Mouse (Mus musculus) adrenal gland (tissue): ENCODE measurements at regions not wholly inside any gene's neighbourhood (a gene's known extent, or its start where the extent isn't known, plus 50 kb on each side); places are given as distances from the start of the nearest gene placed in this dataset.

ENCODE experiments used
- intact Hi-C: fragments of 180-260 bp; cut with DNase I; formaldehyde crosslinking; loops from one replicate; pipeline ENCODE4 v1.15.1; 2025

- intact Hi-C loops = no loop called here
These were observed 732.6 kb downstream of the Inhba start for GRCm38 (mm10) chr13:16744237-16744636.

GRCm38 (mm10) chr13:16745644-16746043, 734.0 kb downstream of the Inhba start:
- intact Hi-C loops = no loop called here

- intact Hi-C loops = no loop called here
These were observed 734.8 kb downstream of the Inhba start for GRCm38 (mm10) chr13:16746451-16746850.

GRCm38 (mm10) chr13:16756264-16756663, 744.6 kb downstream of the Inhba start:
- intact Hi-C loops = no loop called here

GRCm38 (mm10) chr13:16760045-16760444, 748.4 kb downstream of the Inhba start:
- intact Hi-C loops = loop anchor here (5.0 to 10.0 kb wide), 3 partner anchors 335 to 748 kb away; partner anchors contain the start of gene Inhba

- intact Hi-C loops = loop anchor here (5.0 to 10.0 kb wide), 3 partner anchors 337 to 749 kb away; partner anchors contain the start of gene Inhba
These were observed 749.8 kb downstream of the Inhba start for GRCm38 (mm10) chr13:16761415-16761814.

GRCm38 (mm10) chr13:16762326-16762725, 750.7 kb downstream of the Inhba start:
- intact Hi-C loops = loop anchor here (5.0 to 10.0 kb wide), 3 partner anchors 338 to 750 kb away; partner anchors contain the start of gene Inhba

- intact Hi-C loops = loop anchor here (5.0 to 10.0 kb wide), 3 partner anchors 338 to 751 kb away; partner anchors contain the start of gene Inhba
These were observed 751.3 kb downstream of the Inhba start for GRCm38 (mm10) chr13:16762727-16763512.

GRCm38 (mm10) chr13:16763746-16764145, 752.1 kb downstream of the Inhba start:
- intact Hi-C loops = loop anchor here (5.0 to 10.0 kb wide), 3 partner anchors 339 to 751 kb away; partner anchors contain the start of gene Inhba

GRCm38 (mm10) chr13:16769409-16769808, 757.8 kb downstream of the Inhba start:
- intact Hi-C loops = loop anchor here (10.0 kb wide), 2 partner anchors 345 to 665 kb away; no protein-coding TSS in a partner anchor

- intact Hi-C loops = loop anchor here (10.0 kb wide), 2 partner anchors 345 to 665 kb away; no protein-coding TSS in a partner anchor
These were observed 758.3 kb downstream of the Inhba start for GRCm38 (mm10) chr13:16769848-16770422.

GRCm38 (mm10) chr13:16771845-16772244, 760.2 kb downstream of the Inhba start:
- intact Hi-C loops = no loop called here

- intact Hi-C loops = no loop called here
These were observed 793.9 kb downstream of the Inhba start for GRCm38 (mm10) chr13:16805560-16805959.
